Mouse (Mus musculus) limb, embryonic 12.5 days (tissue): ENCODE data around the gene Ski. TPM values are rescaled to one million over a fixed set of nuclear protein-coding genes. Genes with fewer than 3 reads are reported as not detected.
A peak's percentile ranks its signal among the peaks of the same experiment; 100 is the strongest.

ENCODE experiments used
- ATAC-seq: fragments of 200-750 bp; cut with Nextera tagmentation; 2 replicates; pipeline ENCODE4 v1.8.0; 2017; ENCODE audit warnings: low read depth, moderate TSS enrichment; ENCODE audit not compliant: insufficient number of reproducible peaks, insufficient read depth, low FRiP score, low TSS enrichment
- H3K27ac ChIP-seq: fragments of 300-500 bp; sonication (generic); 2 replicates; pipeline ENCODE4 v1.5.1; 2016; ENCODE audit warnings: mild to moderate bottlenecking, moderate library complexity
- H3K27me3 ChIP-seq: fragments of 300-500 bp; sonication (generic); 2 replicates; pipeline ENCODE4 v1.6.1; 2016; ENCODE audit warnings: mild to moderate bottlenecking, moderate library complexity
- H3K36me3 ChIP-seq: fragments of 300-500 bp; sonication (generic); 2 replicates; pipeline ENCODE4 v1.6.1; 2016; ENCODE audit warnings: mild to moderate bottlenecking, moderate library complexity
- H3K4me1 ChIP-seq: fragments of 300-500 bp; sonication (generic); replicated peaks from 2 replicates; pipeline ENCODE4 v1.6.1; 2016
- H3K4me2 ChIP-seq: fragments of 300-500 bp; sonication (generic); 2 replicates; pipeline ENCODE4 v1.6.1; 2016; ENCODE audit warnings: mild to moderate bottlenecking, moderate library complexity
- H3K4me3 ChIP-seq: fragments of 300-500 bp; sonication (generic); replicated peaks from 2 replicates; pipeline ENCODE4 v1.5.1; 2016; ENCODE audit warnings: mild to moderate bottlenecking
- H3K9ac ChIP-seq: fragments of 300-500 bp; sonication (generic); replicated peaks from 2 replicates; pipeline ENCODE4 v1.6.1; 2016; ENCODE audit warnings: mild to moderate bottlenecking, moderate library complexity
- H3K9me3 ChIP-seq: fragments of 300-500 bp; sonication (generic); 2 replicates; pipeline ENCODE4 v1.6.1; 2016; ENCODE audit warnings: mild to moderate bottlenecking, moderate library complexity
- WGBS: fragments of 180-500 bp; shearing (Covaris S2); methylation state at CpG from one replicate; pipeline ENCODE4 v1.1.7; 2016; 5-methylcytosine and 5-hydroxymethylcytosine counted together
- polyA plus RNA-seq: library from polyadenylated mRNA; unstranded; fragments of >200 nt; fragmentation: Nextera tagmentation; extraction: Ambion mirVana; gene quantifications from 2 replicates; pipeline ENCODE4 v1.2.1, GENCODE M21; 2016

Ski gene
- polyA plus RNA-seq, 1 experiment from 2014 or later = 18.8 TPM

GRCm38 (mm10) chr4:155173822-155174785 lies 48.3 kb downstream of the Ski start:
- peaks cover 92% of the 10 kb centered on the region for H3K4me1 ChIP-seq
- H3K36me3 ChIP-seq = no peaks in the 10 kb centered on the region
- peak overlapping the region; percentile 49 for H3K4me2 ChIP-seq
- peak; percentile 14 for ATAC-seq
- no peaks in the 10 kb centered on the region for H3K9me3 ChIP-seq
- H3K27ac ChIP-seq = peak overlapping the region; percentile 96
- 7% methylated on average over 16 of the region's 17 CpGs for WGBS
- H3K9ac ChIP-seq = peak overlapping the region; percentile 50
- peak overlapping the region; percentile 7 for H3K4me3 ChIP-seq
- no peaks in the 10 kb centered on the region for H3K27me3 ChIP-seq

- Histone ChIP-seq H3K9ac (peak overlapping the region; percentile 50), H3K4me3 (peak overlapping the region; percentile 7), H3K4me2 (peak overlapping the region; percentile 49), H3K27ac (peak overlapping the region; percentile 96), H3K9me3 (no peaks in the 10 kb centered on the region), H3K4me1 (peaks cover 87% of the 10 kb centered on the region), H3K36me3 (no peaks in the 10 kb centered on the region), H3K27me3 (no peaks in the 10 kb centered on the region)
- WGBS = 16% methylated on average over 21 of the region's 21 CpGs
- ATAC-seq = peak; percentile 73
These were observed 49.2 kb downstream of the Ski start for GRCm38 (mm10) chr4:155172909-155173821.

- Histone ChIP-seq H3K36me3 (no peaks in the 10 kb centered on the region), H3K4me3 (no peak overlapping the region), H3K4me1 (peaks cover 76% of the 10 kb centered on the region), H3K9ac (no peak overlapping the region), H3K9me3 (no peaks in the 10 kb centered on the region), H3K27ac (peak overlapping the region; percentile 62), H3K4me2 (no peak overlapping the region), H3K27me3 (no peaks in the 10 kb centered on the region)
- WGBS = 86% methylated on average over 5 of the region's 5 CpGs
- ATAC-seq = no peak
These were observed 50.3 kb downstream of the Ski start for GRCm38 (mm10) chr4:155171961-155172533.

GRCm38 (mm10) chr4:155170614-155171212 lies 51.7 kb downstream of the Ski start:
- no peaks in the 10 kb centered on the region for H3K9me3 ChIP-seq
- H3K9ac ChIP-seq = 0 out of 2 replicates have a peak overlapping the region, but pooled peaks have one; percentile 9
- H3K27ac ChIP-seq = peak overlapping the region; percentile 62; the same call in 1 of the 2 replicates
- H3K4me2 ChIP-seq = no peak overlapping the region
- H3K36me3 ChIP-seq = no peaks in the 10 kb centered on the region
- ATAC-seq = no peak
- peaks cover 62% of the 10 kb centered on the region for H3K4me1 ChIP-seq
- no peak overlapping the region for H3K4me3 ChIP-seq
- no peaks in the 10 kb centered on the region for H3K27me3 ChIP-seq
- WGBS = 78% methylated on average over 8 of the region's 8 CpGs

- 92% methylated on average over 8 of the region's 8 CpGs for WGBS
- Histone ChIP-seq H3K36me3 (peaks cover 4% of the 10 kb centered on the region; the same call in 1 of the 2 replicates), H3K27me3 (no peaks in the 10 kb centered on the region), H3K9me3 (no peaks in the 10 kb centered on the region), H3K9ac (no peak overlapping the region), H3K4me3 (no peak overlapping the region), H3K4me2 (no peak overlapping the region), H3K27ac (peak overlapping the region; percentile 1; the same call in 1 of the 2 replicates), H3K4me1 (peaks cover 56% of the 10 kb centered on the region)
- ATAC-seq = no peak
These were observed 53.5 kb downstream of the Ski start for GRCm38 (mm10) chr4:155168835-155169252.

- H3K4me1 ChIP-seq = peaks cover 56% of the 10 kb centered on the region
- H3K27me3 ChIP-seq = no peaks in the 10 kb centered on the region
- ATAC-seq = no peak
- H3K36me3 ChIP-seq = peaks cover 4% of the 10 kb centered on the region; the same call in 1 of the 2 replicates
- no peak overlapping the region for H3K4me3 ChIP-seq
- H3K9ac ChIP-seq = no peak overlapping the region
- no peaks in the 10 kb centered on the region for H3K9me3 ChIP-seq
- 0 out of 2 replicates have a peak overlapping the region, but pooled peaks have one; percentile 30 for H3K27ac ChIP-seq
- H3K4me2 ChIP-seq = no peak overlapping the region
These were observed 56.5 kb downstream of the Ski start for GRCm38 (mm10) chr4:155165861-155166260.

- no peaks in the 10 kb centered on the region for H3K9me3 ChIP-seq
- H3K36me3 ChIP-seq = peaks cover 11% of the 10 kb centered on the region
- H3K4me2 ChIP-seq = no peak overlapping the region
- ATAC-seq = no peak
- H3K27ac ChIP-seq = peak overlapping the region; percentile 37; the same call in 1 of the 2 replicates
- WGBS = 82% methylated on average over 6 of the region's 6 CpGs
- H3K27me3 ChIP-seq = no peaks in the 10 kb centered on the region
- H3K4me1 ChIP-seq = peaks cover 62% of the 10 kb centered on the region
- no peak overlapping the region for H3K4me3 ChIP-seq
- no peak overlapping the region; the same call in 1 of the 2 replicates for H3K9ac ChIP-seq
These were observed 57.8 kb downstream of the Ski start for GRCm38 (mm10) chr4:155164550-155164949.

- H3K4me3 ChIP-seq = no peak overlapping the region
- peaks cover 63% of the 10 kb centered on the region for H3K4me1 ChIP-seq
- no peaks in the 10 kb centered on the region for H3K9me3 ChIP-seq
- H3K27me3 ChIP-seq = no peaks in the 10 kb centered on the region
- 53% methylated on average over 8 of the region's 8 CpGs for WGBS
- 0 out of 2 replicates have a peak overlapping the region, but pooled peaks have one; percentile 1 for H3K27ac ChIP-seq
- no peak overlapping the region; the same call in 1 of the 2 replicates for H3K9ac ChIP-seq
- H3K36me3 ChIP-seq = peaks cover 19% of the 10 kb centered on the region
- no peak overlapping the region for H3K4me2 ChIP-seq
- no peak for ATAC-seq
These were observed 58.7 kb downstream of the Ski start for GRCm38 (mm10) chr4:155163685-155164084.

- WGBS = 51% methylated on average over 4 of the region's 4 CpGs
- Histone ChIP-seq H3K36me3 (peaks cover 23% of the 10 kb centered on the region), H3K9ac (no peak overlapping the region), H3K4me3 (no peak overlapping the region), H3K9me3 (no peaks in the 10 kb centered on the region), H3K27me3 (no peaks in the 10 kb centered on the region), H3K4me2 (no peak overlapping the region), H3K27ac (peak overlapping the region; percentile 36; the same call in 1 of the 2 replicates), H3K4me1 (peaks cover 65% of the 10 kb centered on the region)
- no peak for ATAC-seq
These were observed 59.1 kb downstream of the Ski start for GRCm38 (mm10) chr4:155163320-155163651.
